Mouse (Mus musculus): ENCODE data around the gene Apoc2. TPM values are rescaled to one million over a fixed set of nuclear protein-coding genes. Genes with fewer than 3 reads are reported as not detected.

Gene Apoc2
- polyA plus RNA-seq, 1 experiment from 2014 or later = not detected

DNA sequence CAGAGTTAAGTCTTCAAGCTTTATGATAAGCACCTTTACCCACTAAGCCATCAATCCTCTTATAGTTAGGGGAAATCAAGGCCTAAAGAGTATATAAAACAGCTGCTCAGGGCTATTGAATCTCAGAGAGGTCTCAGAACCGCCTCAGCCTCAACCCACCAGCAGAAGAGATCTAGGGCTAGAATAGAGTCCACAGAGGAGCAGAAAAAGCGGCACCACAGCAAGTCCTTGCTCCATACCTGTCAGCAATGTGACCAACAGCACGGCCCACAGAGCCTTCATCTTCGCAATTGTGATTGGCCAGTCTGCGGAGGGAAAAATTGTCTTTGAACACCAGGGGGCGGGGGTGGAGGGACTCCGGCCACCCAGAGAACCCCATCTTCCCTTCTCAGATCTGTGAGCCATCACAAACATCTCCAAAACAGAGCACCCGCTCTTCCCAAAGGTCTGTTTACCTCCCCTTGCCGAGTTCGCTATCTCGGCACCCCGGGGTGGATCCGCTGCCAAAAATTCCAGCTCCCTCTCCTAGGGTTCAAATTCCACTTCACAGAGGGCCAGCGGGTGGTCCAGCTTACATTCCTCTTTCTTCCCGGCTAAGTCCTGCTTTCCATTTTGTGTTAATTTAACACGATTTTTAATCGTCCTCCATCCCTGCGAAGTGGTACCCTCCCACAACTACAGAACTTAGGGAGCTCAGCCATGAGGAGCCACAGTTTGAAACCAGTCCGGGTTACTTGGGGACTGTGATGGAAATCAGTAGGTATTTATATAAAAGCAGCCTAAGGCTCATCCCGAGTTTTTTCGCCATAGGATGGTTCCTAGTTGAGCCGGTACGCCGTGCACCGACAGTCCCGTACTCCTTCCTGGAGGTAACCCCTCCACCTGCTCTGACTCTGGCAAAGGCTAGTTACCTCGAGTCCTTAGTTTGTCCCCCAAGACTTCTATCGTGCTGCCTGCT, 20.5 kb upstream of the Apoc2 start:
- Histone ChIP-seq H3K9me3 (replicated peaks) (0 out of 2 replicates have a peak, but pooled peaks cover 3% of the 10 kb centered on the region), H3K4me3 (peak overlapping the region; percentile 34), H3K9ac (peak overlapping the region; percentile 56), H3K4me2 (peak overlapping the region; percentile 55), H3K4me1 (peaks cover 22% of the 10 kb centered on the region), H3K27me3 (0 out of 2 replicates have a peak, but pooled peaks cover 3% of the 10 kb centered on the region), H3K36me3 (ENCODE audit: poor library complexity, severe bottlenecking) (peaks cover 28% of the 10 kb centered on the region), H3K27ac (no peak overlapping the region)
- 3% methylated on average over 28 of the region's 28 CpGs for WGBS
- ATAC-seq = peak; percentile 14; the same call in 1 of the 2 replicates

- Histone ChIP-seq H3K9me3 (replicated peaks) (0 out of 2 replicates have a peak, but pooled peaks cover 3% of the 10 kb centered on the region), H3K4me1 (peaks cover 22% of the 10 kb centered on the region), H3K4me3 (no peak overlapping the region), H3K9ac (no peak overlapping the region), H3K27ac (no peak overlapping the region), H3K4me2 (no peak overlapping the region), H3K27me3 (0 out of 2 replicates have a peak, but pooled peaks cover 3% of the 10 kb centered on the region), H3K36me3 (ENCODE audit: poor library complexity, severe bottlenecking) (peaks cover 9% of the 10 kb centered on the region)
- WGBS = 96% methylated on average over 34 of the region's 34 CpGs
- ATAC-seq = no peak
These were observed 18.7 kb upstream of the Apoc2 start for GRCm38 (mm10) chr7:19696336-19696873.

DNA sequence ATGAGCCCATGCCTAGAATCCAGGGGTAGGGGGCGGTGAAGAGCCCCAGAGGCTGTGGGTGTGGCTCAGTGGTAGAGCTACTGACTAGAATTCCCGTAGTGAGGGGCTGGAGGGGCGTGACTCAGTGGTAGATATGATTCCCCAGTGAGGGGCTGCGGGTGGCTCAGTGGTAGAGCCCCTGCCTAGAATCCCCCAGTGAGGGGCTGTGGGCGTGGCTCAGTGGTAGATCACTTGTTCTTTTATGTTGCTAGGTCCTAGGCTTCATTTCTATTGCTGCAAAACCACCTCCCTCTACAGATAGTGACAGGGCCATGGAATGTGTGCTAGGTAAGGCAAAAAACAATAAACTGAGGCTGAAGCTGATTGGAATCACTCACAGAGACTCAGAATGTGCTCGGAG, 18.1 kb upstream of the Apoc2 start:
- Histone ChIP-seq H3K4me3 (no peak overlapping the region), H3K4me2 (no peak overlapping the region), H3K27ac (no peak overlapping the region), H3K9me3 (replicated peaks) (0 out of 2 replicates have a peak, but pooled peaks cover 3% of the 10 kb centered on the region), H3K4me1 (peaks cover 21% of the 10 kb centered on the region), H3K36me3 (ENCODE audit: poor library complexity, severe bottlenecking) (peaks cover 9% of the 10 kb centered on the region), H3K27me3 (0 out of 2 replicates have a peak, but pooled peaks cover 3% of the 10 kb centered on the region), H3K9ac (no peak overlapping the region)
- WGBS = 88% methylated on average over 6 of the region's 6 CpGs
- no peak for ATAC-seq

DNA sequence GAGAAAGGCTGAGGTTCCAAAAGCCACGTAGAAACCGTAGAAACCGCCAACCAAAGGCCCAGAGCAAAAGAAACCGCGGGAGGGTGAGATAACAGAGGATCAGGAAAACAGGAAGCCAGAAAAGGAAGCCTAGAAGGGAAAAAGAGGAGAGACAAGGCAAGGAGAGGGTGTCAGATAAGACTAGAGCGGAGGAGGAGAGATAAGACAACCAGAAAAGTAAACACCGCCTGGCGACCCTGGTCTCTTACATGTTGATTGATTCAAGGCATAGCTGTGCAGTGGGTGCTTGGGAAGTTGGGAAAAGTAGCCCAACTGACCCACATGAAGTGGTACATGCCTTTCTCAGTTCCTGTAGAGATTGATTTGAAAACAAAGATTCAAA, 17.5 kb upstream of the Apoc2 start:
- Histone ChIP-seq H3K36me3 (ENCODE audit: poor library complexity, severe bottlenecking) (peaks cover 9% of the 10 kb centered on the region), H3K9ac (no peak overlapping the region), H3K27me3 (0 out of 2 replicates have a peak, but pooled peaks cover 3% of the 10 kb centered on the region), H3K4me2 (no peak overlapping the region), H3K9me3 (replicated peaks) (0 out of 2 replicates have a peak, but pooled peaks cover 3% of the 10 kb centered on the region), H3K27ac (no peak overlapping the region), H3K4me3 (no peak overlapping the region), H3K4me1 (peaks cover 18% of the 10 kb centered on the region)
- 70% methylated on average over 8 of the region's 8 CpGs for WGBS
- ATAC-seq = no peak

DNA sequence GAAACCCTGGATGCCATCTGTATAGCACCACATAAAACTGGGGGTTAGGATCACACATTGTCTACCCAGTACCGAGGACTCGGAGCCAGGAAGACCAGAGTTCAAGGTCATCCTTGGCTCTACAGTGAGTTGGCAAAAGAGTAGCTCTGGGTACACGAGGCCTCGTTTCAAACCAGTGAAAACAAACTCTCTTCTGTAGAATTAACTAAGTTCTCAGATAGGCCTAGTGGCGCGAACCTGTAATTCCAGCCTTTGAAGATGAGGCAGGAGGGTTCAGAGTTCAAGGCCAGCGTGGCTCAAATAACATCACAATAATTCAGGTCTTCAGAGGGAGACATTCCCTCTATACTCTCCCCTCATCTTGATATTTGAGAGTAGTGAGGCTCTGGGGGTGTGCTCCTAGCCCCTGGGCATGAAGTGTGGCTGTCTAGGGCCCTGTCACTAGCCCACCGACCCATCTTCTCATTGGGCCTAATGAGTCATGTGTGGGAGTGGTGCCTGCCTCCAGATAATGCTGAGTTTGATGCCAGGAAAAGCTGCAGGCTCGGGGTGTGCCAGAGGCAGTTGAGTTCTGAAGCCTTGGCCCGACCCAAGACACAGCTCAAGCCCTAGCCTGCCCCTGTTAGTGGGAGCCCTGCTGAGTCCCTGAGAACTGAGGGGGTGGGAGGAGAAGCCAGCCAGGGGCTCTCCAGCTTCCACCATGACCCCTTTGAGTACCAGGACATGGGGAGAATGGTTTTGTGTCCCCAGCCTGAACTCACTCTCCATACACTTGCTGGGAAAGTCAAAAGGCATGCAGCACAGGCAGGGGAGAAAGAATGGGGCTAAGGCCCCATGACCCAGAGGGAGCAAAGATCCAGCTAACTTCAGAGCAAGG, 16.8 kb upstream of the Apoc2 start:
- no peak for ATAC-seq
- peaks cover 18% of the 10 kb centered on the region for H3K4me1 ChIP-seq
- H3K27me3 ChIP-seq = 0 out of 2 replicates have a peak, but pooled peaks cover 3% of the 10 kb centered on the region
- H3K9ac ChIP-seq = no peak overlapping the region
- H3K9me3 ChIP-seq (replicated peaks) = 0 out of 2 replicates have a peak, but pooled peaks cover 3% of the 10 kb centered on the region
- H3K36me3 ChIP-seq (ENCODE audit: poor library complexity, severe bottlenecking) = peaks cover 9% of the 10 kb centered on the region
- H3K27ac ChIP-seq = no peak overlapping the region
- H3K4me3 ChIP-seq = no peak overlapping the region
- no peak overlapping the region for H3K4me2 ChIP-seq
- 86% methylated on average over 10 of the region's 10 CpGs for WGBS

DNA sequence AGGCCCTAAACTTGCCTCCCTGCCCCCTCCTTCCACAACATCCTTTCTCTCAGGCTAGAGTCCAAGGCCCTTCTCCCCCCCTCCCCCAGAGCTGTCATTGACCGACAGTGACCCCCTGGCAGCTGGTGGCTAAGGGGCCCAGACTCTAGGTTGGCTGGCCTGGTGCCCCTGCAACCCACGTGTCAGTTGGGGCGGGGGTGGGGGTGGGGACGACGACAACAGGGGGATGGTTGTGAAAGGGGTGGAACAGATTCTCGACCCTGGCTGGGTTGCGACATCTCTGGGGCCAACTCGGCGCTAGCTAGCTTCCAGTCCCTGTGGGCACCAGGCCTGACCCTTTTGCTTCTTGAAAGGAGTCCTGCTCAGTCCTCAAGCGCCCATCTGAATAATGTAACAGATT, 15.7 kb upstream of the Apoc2 start:
- no peak overlapping the region for H3K4me2 ChIP-seq
- H3K27me3 ChIP-seq = 0 out of 2 replicates have a peak, but pooled peaks cover 3% of the 10 kb centered on the region
- no peak overlapping the region for H3K27ac ChIP-seq
- H3K36me3 ChIP-seq (ENCODE audit: poor library complexity, severe bottlenecking) = peaks cover 9% of the 10 kb centered on the region
- ATAC-seq = no peak
- H3K4me3 ChIP-seq = no peak overlapping the region
- 0 out of 2 replicates have a peak, but pooled peaks cover 3% of the 10 kb centered on the region for H3K9me3 ChIP-seq (replicated peaks)
- H3K4me1 ChIP-seq = peaks cover 6% of the 10 kb centered on the region
- H3K9ac ChIP-seq = no peak overlapping the region; the same call in 1 of the 2 replicates
- 44% methylated on average over 9 of the region's 10 CpGs for WGBS

DNA sequence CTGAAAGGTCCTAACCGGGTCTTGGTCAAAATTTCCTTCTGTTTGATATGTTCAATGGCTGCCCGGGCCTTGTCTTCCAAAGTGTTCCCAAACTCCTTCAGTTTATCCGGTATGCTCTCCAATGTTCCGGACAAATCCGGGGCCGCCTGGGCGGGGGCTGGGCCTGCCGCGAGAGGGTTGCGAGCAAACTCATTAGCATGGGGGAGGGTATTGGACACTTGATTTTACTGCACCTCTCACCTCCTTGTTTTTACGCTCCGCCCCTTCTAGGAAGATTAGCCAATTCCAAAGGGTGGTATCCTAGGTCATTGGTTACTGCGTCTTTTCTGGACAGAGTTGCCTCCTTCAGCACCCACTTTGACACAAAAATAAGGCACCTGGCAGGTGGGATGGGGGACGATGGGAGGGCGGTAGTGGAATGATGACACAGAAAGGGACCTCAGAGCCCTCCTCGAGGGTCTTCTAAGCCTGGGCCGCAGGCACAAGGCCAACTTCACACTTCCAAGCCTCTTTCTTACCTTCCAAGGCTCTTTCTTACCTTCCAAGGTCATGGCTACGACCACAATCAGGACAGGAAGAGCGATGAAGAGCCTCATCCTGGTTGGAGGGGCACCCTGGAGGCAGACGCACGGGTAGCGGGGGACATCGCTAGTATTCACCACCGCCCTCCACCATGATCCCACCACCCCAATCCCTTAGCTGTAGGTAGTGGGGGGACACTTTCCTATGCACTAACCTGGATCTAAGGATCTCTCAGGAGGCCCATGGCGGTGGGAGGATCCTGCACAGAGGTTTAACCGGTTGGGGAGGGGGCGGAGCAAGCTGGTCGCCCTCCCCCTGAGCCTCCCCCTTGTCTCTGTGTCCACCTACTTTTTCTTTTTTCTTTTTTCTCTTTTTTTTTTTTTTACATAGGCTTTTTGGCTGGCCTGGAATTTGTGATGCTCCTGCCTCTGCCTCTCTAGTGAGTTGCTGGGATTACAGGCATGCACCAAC, 14.4 kb upstream of the Apoc2 start, which contains the start of gene Apoc1:
Gene Apoc1, minus strand, starts transcription at position 788 of the 993 bp plus-strand sequence.
- no peak for ATAC-seq
- no peaks in the 10 kb centered on the region for H3K4me1 ChIP-seq
- H3K27me3 ChIP-seq = 0 out of 2 replicates have a peak, but pooled peaks cover 3% of the 10 kb centered on the region
- no peak within 1 kb of the TSS for H3K4me2 ChIP-seq
- H3K9me3 ChIP-seq (replicated peaks) = 0 out of 2 replicates have a peak, but pooled peaks cover 3% of the 10 kb centered on the region
- H3K4me3 ChIP-seq = no peak within 1 kb of the TSS
- H3K9ac ChIP-seq = no peak within 1 kb of the TSS; the same call in 1 of the 2 replicates
- WGBS = 45% methylated on average over 28 of the region's 28 CpGs
- H3K27ac ChIP-seq = no peak within 1 kb of the TSS
- peaks cover 9% of the 10 kb centered on the region for H3K36me3 ChIP-seq (ENCODE audit: poor library complexity, severe bottlenecking)

GRCm38 (mm10) chr7:19691434-19691833, 13.7 kb upstream of the Apoc2 start:
- WGBS = 78% methylated on average over 6 of the region's 6 CpGs

GRCm38 (mm10) chr7:19690845-19691244, 13.1 kb upstream of the Apoc2 start:
- no peaks in the 10 kb centered on the region for H3K36me3 ChIP-seq (ENCODE audit: poor library complexity, severe bottlenecking)
- no peak for ATAC-seq
- 92% methylated on average over 4 of the region's 4 CpGs for WGBS
- H3K27me3 ChIP-seq = no peaks in the 10 kb centered on the region
- no peak overlapping the region for H3K9ac ChIP-seq
- no peak overlapping the region for H3K4me3 ChIP-seq
- no peak overlapping the region for H3K4me2 ChIP-seq
- no peak overlapping the region for H3K27ac ChIP-seq
- no peaks in the 10 kb centered on the region for H3K4me1 ChIP-seq
- no peaks in the 10 kb centered on the region for H3K9me3 ChIP-seq (replicated peaks)

More at GRCm38 (mm10) chr7:19691434-19691833, 13.7 kb upstream of the Apoc2 start:
- no peak for ATAC-seq
- Histone ChIP-seq H3K9ac (no peak overlapping the region), H3K4me3 (no peak overlapping the region), H3K4me2 (no peak overlapping the region), H3K36me3 (ENCODE audit: poor library complexity, severe bottlenecking) (peaks cover 4% of the 10 kb centered on the region), H3K27ac (no peak overlapping the region), H3K9me3 (replicated peaks) (0 out of 2 replicates have a peak, but pooled peaks cover 1% of the 10 kb centered on the region), H3K27me3 (0 out of 2 replicates have a peak, but pooled peaks cover under 1% of the 10 kb centered on the region), H3K4me1 (no peaks in the 10 kb centered on the region)

DNA sequence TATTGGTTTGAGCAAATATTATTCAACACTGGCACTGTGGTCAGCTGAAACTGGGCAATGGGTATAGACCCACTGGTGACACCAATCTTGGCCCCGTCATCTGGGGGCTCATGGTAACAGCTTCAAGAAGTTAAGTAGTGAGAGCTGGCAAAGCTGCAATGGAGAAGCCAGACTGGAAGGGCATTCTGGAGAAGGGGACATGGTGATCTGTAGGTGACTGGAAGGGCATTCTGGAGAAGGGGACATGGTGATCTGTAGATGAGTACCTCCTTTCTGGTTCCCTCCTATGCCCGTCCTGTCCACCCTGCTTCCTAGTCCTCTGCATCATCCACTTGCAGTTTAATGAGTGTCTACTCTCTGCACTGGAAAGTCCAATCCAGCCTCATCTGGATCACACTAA, 10.9 kb upstream of the Apoc2 start:
- WGBS = 93% methylated on average over 2 of the region's 2 CpGs
- H3K27me3 ChIP-seq = no peaks in the 10 kb centered on the region
- ATAC-seq = no peak

More for the DNA sequence above, 10.9 kb upstream of the Apoc2 start:
- Histone ChIP-seq H3K4me1 (no peaks in the 10 kb centered on the region), H3K9me3 (replicated peaks) (no peaks in the 10 kb centered on the region), H3K4me3 (no peak overlapping the region), H3K4me2 (no peak overlapping the region), H3K36me3 (ENCODE audit: poor library complexity, severe bottlenecking) (no peaks in the 10 kb centered on the region), H3K27ac (no peak overlapping the region), H3K9ac (no peak overlapping the region)

Data from forebrain, embryonic 13.5 days (tissue).